Mouse (Mus musculus): Measurements from ENCODE around the gene Aox4.

- no peak for TF ChIP-seq POLR2A (IDR thresholded peaks at IDR 0.05; ENCODE audit: borderline replicate concordance, control insufficient read depth, low read depth, low read length)
- TF ChIP-seq CTCF (IDR thresholded peaks at IDR 0.05; ENCODE audit: control insufficient read depth, insufficient read depth, low read length): no peak
Measured at GRCm38 (mm10) chr1:58298347-58298746, 88.2 kb downstream of the Aox4 start.
